Mouse (Mus musculus): ENCODE measurements around the gene Cyb561. TPM values are rescaled to one million over a fixed set of nuclear protein-coding genes. Genes with fewer than 3 reads are reported as not detected.

Gene Cyb561
- polyA plus RNA-seq, 1 experiment from 2014 or later = 63.8 TPM

- Histone ChIP-seq H3K4me1 (ENCODE audit: control insufficient read depth, insufficient read depth, low read depth, low read length) (peaks cover 13% of the 10 kb centered on the region), H3K27ac (ENCODE audit: low read depth, low read length) (no peak overlapping the region), H3K9me3 (ENCODE audit: control insufficient read depth, low read length) (no peaks in the 10 kb centered on the region), H3K9ac (ENCODE audit: low read depth, low read length) (no peak overlapping the region), H3K27me3 (replicated peaks; ENCODE audit: control insufficient read depth, insufficient read depth, low read length) (no peaks in the 10 kb centered on the region), H3K4me2 (ENCODE audit: low read length) (peak overlapping the region; percentile 91), H3K4me3 (ENCODE audit: low read length) (peak overlapping the region; percentile 70), H3K36me3 (ENCODE audit: control insufficient read depth, insufficient read depth, low read length) (no peaks in the 10 kb centered on the region)
- ATAC-seq = no peak
- WGBS = 74% methylated on average over 16 of the region's 16 CpGs
These were observed 8.1 kb downstream of the Cyb561 start for GRCm38 (mm10) chr11:105944770-105945672.

GRCm38 (mm10) chr11:105944126-105944621 is 9.0 kb downstream of the Cyb561 start:
- peak; percentile 84 for ATAC-seq
- Histone ChIP-seq H3K9ac (ENCODE audit: low read depth, low read length) (peak overlapping the region; percentile 72), H3K9me3 (ENCODE audit: control insufficient read depth, low read length) (no peaks in the 10 kb centered on the region), H3K36me3 (ENCODE audit: control insufficient read depth, insufficient read depth, low read length) (no peaks in the 10 kb centered on the region), H3K4me2 (ENCODE audit: low read length) (peak overlapping the region; percentile 91), H3K4me1 (ENCODE audit: control insufficient read depth, insufficient read depth, low read depth, low read length) (peaks cover 13% of the 10 kb centered on the region), H3K27me3 (replicated peaks; ENCODE audit: control insufficient read depth, insufficient read depth, low read length) (no peaks in the 10 kb centered on the region), H3K27ac (ENCODE audit: low read depth, low read length) (peak overlapping the region; percentile 77), H3K4me3 (ENCODE audit: low read length) (peak overlapping the region; percentile 70)
- WGBS = under 1% methylated on average over 47 of the region's 59 CpGs

- peak; percentile 35 for ATAC-seq
- Histone ChIP-seq H3K36me3 (ENCODE audit: control insufficient read depth, insufficient read depth, low read length) (no peaks in the 10 kb centered on the region), H3K9me3 (ENCODE audit: control insufficient read depth, low read length) (no peaks in the 10 kb centered on the region), H3K27ac (ENCODE audit: low read depth, low read length) (peak overlapping the region; percentile 77), H3K4me2 (ENCODE audit: low read length) (peak overlapping the region; percentile 91), H3K27me3 (replicated peaks; ENCODE audit: control insufficient read depth, insufficient read depth, low read length) (no peaks in the 10 kb centered on the region), H3K4me1 (ENCODE audit: control insufficient read depth, insufficient read depth, low read depth, low read length) (peaks cover 13% of the 10 kb centered on the region), H3K4me3 (ENCODE audit: low read length) (peak overlapping the region; percentile 70), H3K9ac (ENCODE audit: low read depth, low read length) (peak overlapping the region; percentile 72)
- 7% methylated on average over 43 of the region's 47 CpGs for WGBS
These were observed 9.7 kb downstream of the Cyb561 start for GRCm38 (mm10) chr11:105943133-105944102.

GRCm38 (mm10) chr11:105941973-105942372 is 11.2 kb downstream of the Cyb561 start:
- Histone ChIP-seq H3K36me3 (ENCODE audit: control insufficient read depth, insufficient read depth, low read length) (no peaks in the 10 kb centered on the region), H3K27me3 (replicated peaks; ENCODE audit: control insufficient read depth, insufficient read depth, low read length) (no peaks in the 10 kb centered on the region), H3K4me2 (ENCODE audit: low read length) (no peak overlapping the region), H3K27ac (ENCODE audit: low read depth, low read length) (no peak overlapping the region), H3K4me1 (ENCODE audit: control insufficient read depth, insufficient read depth, low read depth, low read length) (peaks cover 13% of the 10 kb centered on the region), H3K9ac (ENCODE audit: low read depth, low read length) (0 out of 2 replicates have a peak overlapping the region, but pooled peaks have one; percentile 10), H3K9me3 (ENCODE audit: control insufficient read depth, low read length) (no peaks in the 10 kb centered on the region), H3K4me3 (ENCODE audit: low read length) (no peak overlapping the region)
- 63% methylated on average over 8 of the region's 8 CpGs for WGBS
- no peak for ATAC-seq

- no peak overlapping the region for H3K4me3 ChIP-seq (ENCODE audit: low read length)
- WGBS = 43% methylated on average over 9 of the region's 9 CpGs
- H3K9ac ChIP-seq (ENCODE audit: low read depth, low read length) = no peak overlapping the region
- H3K4me1 ChIP-seq (ENCODE audit: control insufficient read depth, insufficient read depth, low read depth, low read length) = peaks cover 8% of the 10 kb centered on the region
- H3K4me2 ChIP-seq (ENCODE audit: low read length) = no peak overlapping the region
- no peak overlapping the region for H3K27ac ChIP-seq (ENCODE audit: low read depth, low read length)
- no peaks in the 10 kb centered on the region for H3K27me3 ChIP-seq (replicated peaks; ENCODE audit: control insufficient read depth, insufficient read depth, low read length)
- ATAC-seq = no peak
- H3K9me3 ChIP-seq (ENCODE audit: control insufficient read depth, low read length) = no peaks in the 10 kb centered on the region
- 0 out of 2 replicates have a peak, but pooled peaks cover 2% of the 10 kb centered on the region for H3K36me3 ChIP-seq (ENCODE audit: control insufficient read depth, insufficient read depth, low read length)
These were observed 14.4 kb downstream of the Cyb561 start for GRCm38 (mm10) chr11:105938771-105939170.

GRCm38 (mm10) chr11:105936974-105937373 is 16.2 kb downstream of the Cyb561 start:
- Histone ChIP-seq H3K9ac (ENCODE audit: low read depth, low read length) (no peak overlapping the region), H3K4me1 (ENCODE audit: control insufficient read depth, insufficient read depth, low read depth, low read length) (no peaks in the 10 kb centered on the region; the same call in 1 of the 2 replicates), H3K27ac (ENCODE audit: low read depth, low read length) (no peak overlapping the region), H3K9me3 (ENCODE audit: control insufficient read depth, low read length) (no peaks in the 10 kb centered on the region), H3K27me3 (replicated peaks; ENCODE audit: control insufficient read depth, insufficient read depth, low read length) (no peaks in the 10 kb centered on the region), H3K4me3 (ENCODE audit: low read length) (no peak overlapping the region), H3K36me3 (ENCODE audit: control insufficient read depth, insufficient read depth, low read length) (0 out of 2 replicates have a peak, but pooled peaks cover 2% of the 10 kb centered on the region), H3K4me2 (ENCODE audit: low read length) (no peak overlapping the region)
- ATAC-seq = no peak
- WGBS = 93% methylated on average over 3 of the region's 3 CpGs

- H3K4me1 ChIP-seq (ENCODE audit: control insufficient read depth, insufficient read depth, low read depth, low read length) = no peaks in the 10 kb centered on the region; the same call in 1 of the 2 replicates
- no peak overlapping the region for H3K9ac ChIP-seq (ENCODE audit: low read depth, low read length)
- 0 out of 2 replicates have a peak, but pooled peaks cover 2% of the 10 kb centered on the region for H3K36me3 ChIP-seq (ENCODE audit: control insufficient read depth, insufficient read depth, low read length)
- 0 out of 2 replicates have a peak, but pooled peaks have one; percentile 6 for ATAC-seq
- WGBS = 87% methylated on average over 6 of the region's 6 CpGs
- no peaks in the 10 kb centered on the region for H3K27me3 ChIP-seq (replicated peaks; ENCODE audit: control insufficient read depth, insufficient read depth, low read length)
- no peak overlapping the region for H3K4me2 ChIP-seq (ENCODE audit: low read length)
- no peaks in the 10 kb centered on the region for H3K9me3 ChIP-seq (ENCODE audit: control insufficient read depth, low read length)
- no peak overlapping the region for H3K27ac ChIP-seq (ENCODE audit: low read depth, low read length)
- no peak overlapping the region for H3K4me3 ChIP-seq (ENCODE audit: low read length)
These were observed 16.9 kb downstream of the Cyb561 start for GRCm38 (mm10) chr11:105936200-105936599.

- no peaks in the 10 kb centered on the region; the same call in 1 of the 2 replicates for H3K4me1 ChIP-seq (ENCODE audit: control insufficient read depth, insufficient read depth, low read depth, low read length)
- no peaks in the 10 kb centered on the region for H3K27me3 ChIP-seq (replicated peaks; ENCODE audit: control insufficient read depth, insufficient read depth, low read length)
- H3K9ac ChIP-seq (ENCODE audit: low read depth, low read length) = no peak overlapping the region
- no peak for ATAC-seq
- WGBS = 90% methylated on average over 8 of the region's 8 CpGs
- H3K4me3 ChIP-seq (ENCODE audit: low read length) = no peak overlapping the region
- H3K9me3 ChIP-seq (ENCODE audit: control insufficient read depth, low read length) = no peaks in the 10 kb centered on the region
- no peak overlapping the region for H3K27ac ChIP-seq (ENCODE audit: low read depth, low read length)
- H3K4me2 ChIP-seq (ENCODE audit: low read length) = no peak overlapping the region
- H3K36me3 ChIP-seq (ENCODE audit: control insufficient read depth, insufficient read depth, low read length) = 0 out of 2 replicates have a peak, but pooled peaks cover 2% of the 10 kb centered on the region
These were observed 17.6 kb downstream of the Cyb561 start for GRCm38 (mm10) chr11:105935496-105935895.
